Mouse (Mus musculus) hindbrain, embryonic 16.5 days (tissue): ENCODE measurements around the gene Neurl1b. TPM values are rescaled to one million over a fixed set of nuclear protein-coding genes. Genes with fewer than 3 reads are reported as not detected.

ENCODE experiments used
- ATAC-seq: fragments of 200-750 bp; cut with Nextera tagmentation; 2 replicates; pipeline ENCODE4 v1.8.0; 2017; ENCODE audit warnings: moderate TSS enrichment, moderate library complexity
- H3K27ac ChIP-seq: fragments of 300-500 bp; sonication (generic); 2 replicates; pipeline ENCODE4 v1.5.1; 2014; ENCODE audit warnings: low read depth, mild to moderate bottlenecking, control low read depth, low read length, moderate library complexity
- H3K27me3 ChIP-seq: fragments of 300-500 bp; sonication (generic); replicated peaks from 2 replicates; pipeline ENCODE4 v1.6.1; 2014; ENCODE audit warnings: low read length; ENCODE audit not compliant: control insufficient read depth, insufficient read depth
- H3K36me3 ChIP-seq: fragments of 300-500 bp; sonication (generic); 2 replicates; pipeline ENCODE4 v1.6.1; 2014; ENCODE audit warnings: mild to moderate bottlenecking, low read length, moderate library complexity, mixed read lengths; ENCODE audit not compliant: control insufficient read depth, insufficient read depth
- H3K4me1 ChIP-seq: fragments of 300-500 bp; sonication (generic); 2 replicates; pipeline ENCODE4 v1.6.1; 2014; ENCODE audit warnings: low read depth, low read length; ENCODE audit not compliant: control insufficient read depth, insufficient read depth
- H3K4me2 ChIP-seq: fragments of 300-500 bp; sonication (generic); 2 replicates; pipeline ENCODE4 v1.6.1; 2014; ENCODE audit warnings: mild to moderate bottlenecking, low read length, control low read depth, moderate library complexity
- H3K4me3 ChIP-seq: fragments of 300-500 bp; sonication (generic); 2 replicates; pipeline ENCODE4 v1.5.1; 2014; ENCODE audit warnings: mild to moderate bottlenecking, low read length, control low read depth, moderate library complexity
- H3K9ac ChIP-seq: fragments of 300-500 bp; sonication (generic); 2 replicates; pipeline ENCODE4 v1.6.1; 2014; ENCODE audit warnings: low read depth, mild to moderate bottlenecking, control low read depth, low read length, moderate library complexity
- H3K9me3 ChIP-seq: fragments of 300-500 bp; sonication (generic); 2 replicates; pipeline ENCODE4 v1.6.1; 2014; ENCODE audit warnings: mild to moderate bottlenecking, low read length, moderate library complexity; ENCODE audit not compliant: control insufficient read depth
- WGBS: fragments of 180-500 bp; shearing (Covaris S2); extraction: QIAGEN DNeasy Blood & Tissue Kit; methylation state at CpG from one replicate; pipeline ENCODE4 v1.1.7; 2014; 5-methylcytosine and 5-hydroxymethylcytosine counted together
- polyA plus RNA-seq: library from polyadenylated mRNA; unstranded; fragments of >200 nt; fragmentation: Nextera tagmentation; extraction: Ambion mirVana; gene quantifications from 2 replicates; pipeline ENCODE4 v1.2.1, GENCODE M21; 2015

The Neurl1b gene
- polyA plus RNA-seq, 1 experiment from 2014 or later = 2.2 TPM

- Histone ChIP-seq H3K4me2 (no peak overlapping the region), H3K4me3 (no peak overlapping the region), H3K27ac (no peak overlapping the region), H3K9me3 (no peaks in the 10 kb centered on the region), H3K36me3 (no peaks in the 10 kb centered on the region), H3K4me1 (peaks cover 2% of the 10 kb centered on the region; the same call in 1 of the 2 replicates), H3K27me3 (no peaks in the 10 kb centered on the region), H3K9ac (no peak overlapping the region)
- no peak for ATAC-seq
- 66% methylated on average over 7 of the region's 7 CpGs for WGBS
Observed at GRCm38 (mm10) chr17:26458049-26458448, 43.4 kb downstream of the Neurl1b start.

GRCm38 (mm10) chr17:26462634-26463170, 48.1 kb downstream of the Neurl1b start:
- H3K36me3 ChIP-seq = no peaks in the 10 kb centered on the region
- H3K27me3 ChIP-seq = no peaks in the 10 kb centered on the region
- peak overlapping the region; percentile 26; the same call in 1 of the 2 replicates for H3K4me2 ChIP-seq
- peak overlapping the region; percentile 58 for H3K9ac ChIP-seq
- H3K9me3 ChIP-seq = no peaks in the 10 kb centered on the region
- no peak for ATAC-seq
- H3K4me3 ChIP-seq = no peak overlapping the region
- H3K27ac ChIP-seq = no peak overlapping the region
- peaks cover 5% of the 10 kb centered on the region; the same call in 1 of the 2 replicates for H3K4me1 ChIP-seq
- 28% methylated on average over 12 of the region's 12 CpGs for WGBS

- no peaks in the 10 kb centered on the region for H3K27me3 ChIP-seq
- no peak overlapping the region for H3K4me2 ChIP-seq
- no peaks in the 10 kb centered on the region for H3K9me3 ChIP-seq
- peaks cover 5% of the 10 kb centered on the region; the same call in 1 of the 2 replicates for H3K4me1 ChIP-seq
- H3K27ac ChIP-seq = no peak overlapping the region
- H3K9ac ChIP-seq = no peak overlapping the region
- H3K36me3 ChIP-seq = no peaks in the 10 kb centered on the region
- 89% methylated on average over 5 of the region's 5 CpGs for WGBS
- no peak overlapping the region for H3K4me3 ChIP-seq
- no peak for ATAC-seq
Observed at GRCm38 (mm10) chr17:26463432-26463831, 48.8 kb downstream of the Neurl1b start.

DNA sequence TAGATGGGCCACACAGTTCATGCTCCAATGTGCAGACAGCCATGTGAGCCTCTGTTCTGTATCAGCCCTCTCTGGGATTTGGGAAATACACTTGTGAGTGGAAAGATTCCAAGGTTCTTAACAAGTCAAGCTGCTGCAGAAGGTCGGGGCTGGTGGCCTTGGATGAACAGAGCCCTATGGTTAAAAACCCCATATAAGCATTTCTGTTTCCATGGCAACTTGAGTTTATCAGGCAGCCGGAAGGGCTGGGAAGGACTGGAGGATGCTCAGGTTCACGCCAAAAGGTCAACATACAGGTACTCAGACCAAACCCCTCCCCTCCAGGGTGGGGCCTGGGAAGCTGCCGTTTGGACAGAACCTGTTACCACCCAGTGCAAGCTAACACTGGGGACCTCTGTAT, 49.4 kb downstream of the Neurl1b start:
- H3K36me3 ChIP-seq = no peaks in the 10 kb centered on the region
- no peak overlapping the region for H3K4me3 ChIP-seq
- no peak overlapping the region for H3K27ac ChIP-seq
- H3K27me3 ChIP-seq = no peaks in the 10 kb centered on the region
- H3K4me1 ChIP-seq = peaks cover 5% of the 10 kb centered on the region; the same call in 1 of the 2 replicates
- no peak overlapping the region for H3K9ac ChIP-seq
- ATAC-seq = no peak
- H3K9me3 ChIP-seq = no peaks in the 10 kb centered on the region
- no peak overlapping the region for H3K4me2 ChIP-seq
- WGBS = 44% methylated on average over 4 of the region's 4 CpGs

- no peak for ATAC-seq
- Histone ChIP-seq H3K4me1 (peaks cover 5% of the 10 kb centered on the region; the same call in 1 of the 2 replicates), H3K36me3 (no peaks in the 10 kb centered on the region), H3K27me3 (no peaks in the 10 kb centered on the region), H3K4me3 (no peak overlapping the region), H3K9me3 (no peaks in the 10 kb centered on the region), H3K4me2 (no peak overlapping the region), H3K27ac (no peak overlapping the region), H3K9ac (no peak overlapping the region)
- 84% methylated on average over 9 of the region's 9 CpGs for WGBS
Observed at GRCm38 (mm10) chr17:26464481-26464880, 49.9 kb downstream of the Neurl1b start.

GRCm38 (mm10) chr17:26464972-26465371, 50.3 kb downstream of the Neurl1b start:
- Histone ChIP-seq H3K27ac (no peak overlapping the region), H3K9ac (no peak overlapping the region), H3K27me3 (no peaks in the 10 kb centered on the region), H3K4me1 (peaks cover 5% of the 10 kb centered on the region; the same call in 1 of the 2 replicates), H3K36me3 (no peaks in the 10 kb centered on the region), H3K9me3 (no peaks in the 10 kb centered on the region), H3K4me3 (no peak overlapping the region), H3K4me2 (no peak overlapping the region)
- ATAC-seq = no peak
- 69% methylated on average over 7 of the region's 7 CpGs for WGBS

DNA sequence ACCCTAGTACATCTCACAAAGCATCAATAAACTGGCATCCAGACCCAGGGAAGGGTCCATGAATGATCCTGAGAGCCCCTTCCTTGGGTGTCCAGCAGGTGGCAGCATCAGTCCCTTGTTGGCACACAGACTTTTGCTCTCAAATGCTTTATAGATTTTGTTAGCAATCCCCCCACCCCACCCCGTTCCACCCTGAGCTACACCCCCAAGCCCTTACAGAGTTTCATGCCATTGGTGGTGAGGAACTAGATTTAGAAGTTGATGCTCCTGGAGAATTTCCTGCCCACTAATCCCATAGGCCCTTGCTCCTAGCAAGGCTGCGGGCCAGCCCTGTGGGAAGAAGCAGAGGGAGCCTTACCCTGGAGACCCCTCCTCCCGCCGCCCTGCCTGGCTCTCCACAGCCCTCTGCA, 52.1 kb downstream of the Neurl1b start:
- ATAC-seq = peak; percentile 70
- Histone ChIP-seq H3K9ac (peak overlapping the region; percentile 22; the same call in 1 of the 2 replicates), H3K4me2 (peak overlapping the region; percentile 33), H3K4me3 (no peak overlapping the region), H3K36me3 (no peaks in the 10 kb centered on the region), H3K27me3 (no peaks in the 10 kb centered on the region), H3K9me3 (no peaks in the 10 kb centered on the region), H3K27ac (no peak overlapping the region), H3K4me1 (peaks cover 5% of the 10 kb centered on the region; the same call in 1 of the 2 replicates)
- WGBS = 6% methylated on average over 4 of the region's 4 CpGs

- Histone ChIP-seq H3K36me3 (no peaks in the 10 kb centered on the region), H3K4me3 (no peak overlapping the region), H3K4me1 (peaks cover 5% of the 10 kb centered on the region; the same call in 1 of the 2 replicates), H3K27ac (no peak overlapping the region), H3K27me3 (no peaks in the 10 kb centered on the region), H3K9ac (no peak overlapping the region), H3K4me2 (no peak overlapping the region), H3K9me3 (no peaks in the 10 kb centered on the region)
- 82% methylated on average over 4 of the region's 4 CpGs for WGBS
- no peak for ATAC-seq
Observed at GRCm38 (mm10) chr17:26467619-26468018, 53.0 kb downstream of the Neurl1b start.

GRCm38 (mm10) chr17:26468102-26468894, 53.7 kb downstream of the Neurl1b start:
- H3K4me2 ChIP-seq = no peak overlapping the region
- ATAC-seq = no peak
- H3K4me1 ChIP-seq = peaks cover 3% of the 10 kb centered on the region; the same call in 1 of the 2 replicates
- no peaks in the 10 kb centered on the region for H3K36me3 ChIP-seq
- H3K4me3 ChIP-seq = no peak overlapping the region
- no peaks in the 10 kb centered on the region for H3K27me3 ChIP-seq
- no peak overlapping the region for H3K9ac ChIP-seq
- H3K27ac ChIP-seq = no peak overlapping the region
- no peaks in the 10 kb centered on the region for H3K9me3 ChIP-seq
- 93% methylated on average over 12 of the region's 13 CpGs for WGBS
